Mouse (Mus musculus): ENCODE measurements around the gene Egln1.

The Egln1 gene

DNA sequence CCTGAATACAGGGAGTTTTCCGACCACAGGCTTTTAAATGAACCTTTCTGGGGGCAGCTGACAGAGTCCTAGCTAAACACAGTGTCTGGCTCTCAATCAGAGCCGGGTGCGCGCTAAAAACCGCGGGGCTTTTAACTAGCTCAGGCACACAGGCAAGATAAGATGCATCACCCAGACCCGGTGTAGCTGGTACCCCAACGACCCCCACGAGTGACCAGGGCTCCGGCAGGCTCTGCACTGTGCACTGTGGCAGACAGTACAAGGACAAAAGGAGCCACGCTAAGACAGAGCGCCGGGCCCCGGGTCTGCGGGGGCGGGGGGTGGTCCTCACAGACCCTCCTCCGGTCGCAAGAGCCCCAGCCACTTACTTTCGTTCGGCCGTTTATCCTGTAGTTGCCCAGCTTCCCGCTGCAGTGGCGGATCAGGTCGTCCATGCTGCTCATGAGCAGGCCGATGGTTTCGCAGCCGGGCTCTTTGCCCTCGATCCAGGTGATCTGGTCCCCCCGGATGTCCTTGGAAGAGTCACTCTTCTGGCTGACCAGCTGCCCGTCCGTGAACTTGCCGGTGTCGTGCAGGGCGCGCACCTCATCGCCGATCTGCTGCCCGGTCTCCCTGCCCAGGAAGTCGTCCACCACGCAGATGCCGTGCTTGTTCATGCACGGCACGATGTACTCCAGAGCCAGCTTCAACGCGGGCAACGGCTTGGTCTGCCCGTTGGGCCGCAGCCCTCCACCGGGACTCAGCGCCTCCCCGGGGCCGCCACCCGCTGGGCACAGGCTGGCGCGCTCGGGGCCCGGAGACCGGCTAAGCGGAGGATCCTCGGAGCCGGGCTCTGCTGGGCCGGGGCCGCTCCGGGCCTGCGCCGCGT, 1.0 kb downstream of the Egln1 start:
- CTCF ChIA-PET: interaction anchor here (1.3 kb wide), 1 partner anchor 28 kb away, joined by 3 read pairs; no protein-coding TSS in a partner anchor

DNA sequence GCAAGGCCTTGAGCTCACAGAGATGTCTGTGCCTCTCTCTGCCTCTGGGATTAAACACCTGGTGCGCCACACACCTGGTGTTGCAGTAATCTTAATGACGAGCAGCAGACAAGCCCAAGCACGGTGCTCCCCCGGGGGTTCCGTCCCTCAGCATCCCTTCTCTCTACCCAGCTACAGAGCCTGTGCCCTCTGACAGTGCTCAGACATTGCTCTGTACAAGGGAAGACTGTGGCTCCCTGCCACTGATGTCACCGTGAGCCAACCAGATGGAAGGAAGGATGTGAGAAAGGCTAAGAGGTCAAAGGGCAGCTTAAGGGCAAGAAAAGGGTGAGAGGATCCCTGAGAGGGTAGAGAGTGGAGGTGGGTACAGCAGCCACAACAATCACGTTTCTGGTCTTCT, 4.7 kb downstream of the Egln1 start:
- CTCF ChIA-PET: no interaction called here

DNA sequence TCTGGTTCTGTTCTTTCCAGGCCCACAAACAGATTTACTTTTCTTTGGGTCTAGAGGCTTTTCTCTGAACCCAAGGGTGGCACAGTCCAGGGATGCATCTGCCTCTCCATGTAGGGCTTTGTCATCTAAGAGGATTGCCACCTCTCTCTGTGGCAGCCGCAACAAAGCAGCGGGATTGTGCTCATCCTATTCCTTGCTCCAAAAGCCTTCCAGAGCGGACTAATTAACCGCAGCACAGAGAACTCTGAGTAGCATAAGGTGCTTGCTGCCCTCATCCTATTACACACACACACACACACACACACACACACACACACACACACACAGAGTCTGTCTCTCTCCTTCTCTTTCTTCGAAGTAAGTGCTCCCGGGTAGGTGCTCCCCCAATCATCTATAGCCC, 5.3 kb downstream of the Egln1 start:
- CTCF ChIA-PET: no interaction called here

DNA sequence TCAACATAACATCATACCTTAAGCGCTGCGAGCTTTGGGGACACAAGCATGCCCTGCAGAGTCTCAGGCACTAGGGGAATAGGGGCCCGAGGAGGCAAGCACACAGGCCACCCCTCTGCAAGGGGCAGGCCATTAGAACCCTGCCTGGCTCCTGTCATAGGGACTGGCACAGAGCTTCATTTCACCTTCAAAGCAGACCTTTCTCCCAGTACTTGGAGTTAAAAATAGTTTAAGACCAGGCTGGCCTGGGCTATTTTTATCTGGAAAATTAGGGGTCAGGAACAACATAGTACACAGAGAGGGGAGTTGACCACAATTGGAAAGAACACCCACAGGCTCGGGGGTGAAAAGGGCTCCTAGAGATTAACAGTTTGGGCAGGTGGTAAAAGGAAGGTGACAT, 11.8 kb downstream of the Egln1 start:
- CTCF ChIA-PET: no interaction called here

DNA sequence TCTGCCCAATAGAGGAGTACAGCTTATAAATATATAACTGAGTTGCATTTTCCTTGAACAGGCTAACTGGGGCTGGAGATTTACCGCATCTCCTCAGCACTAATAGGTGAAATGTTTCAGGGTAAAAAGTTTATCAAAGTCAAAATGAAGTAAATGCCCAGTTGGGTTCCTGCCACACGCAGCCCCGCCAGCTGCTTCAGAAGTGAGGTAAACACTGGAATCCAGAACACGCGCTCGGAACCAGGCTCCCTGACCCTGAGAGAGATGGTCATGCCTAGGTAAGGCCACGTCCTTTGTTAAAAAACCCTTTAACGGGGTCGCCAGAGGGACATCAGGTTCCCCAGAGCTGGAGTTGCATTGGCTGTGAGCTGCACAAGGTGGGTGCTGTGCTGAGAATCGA, 12.4 kb downstream of the Egln1 start:
- CTCF ChIA-PET: interaction anchor here (0.6 kb wide), 1 partner anchor 610 kb away, joined by 6 read pairs; no protein-coding TSS in a partner anchor

DNA sequence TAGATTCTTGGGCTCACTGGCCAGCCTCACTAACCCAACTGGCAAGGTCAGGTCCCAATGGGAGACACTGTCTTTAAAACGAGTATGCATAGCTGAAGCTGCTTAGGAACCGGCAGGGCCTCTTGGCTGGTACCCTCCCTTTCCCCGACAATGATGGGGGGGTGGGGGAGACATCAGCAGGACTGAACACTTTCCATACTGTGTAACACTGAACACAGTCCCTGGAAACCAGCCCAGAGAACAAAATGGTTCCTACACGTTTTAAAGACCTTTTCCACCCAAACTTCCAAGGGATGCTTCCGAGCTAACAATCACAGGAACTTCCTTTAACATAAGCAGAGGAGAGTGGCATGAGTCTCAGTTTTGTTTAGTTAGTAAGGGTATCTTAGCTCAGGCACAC, 14.0 kb downstream of the Egln1 start:
- CTCF ChIA-PET: no interaction called here

DNA sequence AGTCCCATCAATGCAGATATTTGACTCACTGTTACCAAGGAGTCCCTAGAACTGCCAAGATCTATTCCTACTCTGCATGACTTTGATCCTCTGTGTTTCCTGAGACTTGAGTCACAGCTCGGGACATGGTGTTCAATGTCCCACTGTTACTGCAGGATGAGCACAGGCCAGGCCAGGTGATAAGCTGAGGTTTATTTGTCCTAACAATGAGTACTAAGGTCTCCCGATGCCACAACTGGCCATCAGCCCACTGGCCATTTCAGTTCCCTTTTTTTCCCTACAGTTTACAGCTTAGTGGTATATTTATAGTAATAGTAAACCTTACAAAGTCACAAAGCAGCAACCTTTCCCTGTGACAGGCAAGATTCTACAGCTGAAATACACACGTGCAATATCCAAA, 16.7 kb downstream of the Egln1 start:
- CTCF ChIA-PET: no interaction called here

DNA sequence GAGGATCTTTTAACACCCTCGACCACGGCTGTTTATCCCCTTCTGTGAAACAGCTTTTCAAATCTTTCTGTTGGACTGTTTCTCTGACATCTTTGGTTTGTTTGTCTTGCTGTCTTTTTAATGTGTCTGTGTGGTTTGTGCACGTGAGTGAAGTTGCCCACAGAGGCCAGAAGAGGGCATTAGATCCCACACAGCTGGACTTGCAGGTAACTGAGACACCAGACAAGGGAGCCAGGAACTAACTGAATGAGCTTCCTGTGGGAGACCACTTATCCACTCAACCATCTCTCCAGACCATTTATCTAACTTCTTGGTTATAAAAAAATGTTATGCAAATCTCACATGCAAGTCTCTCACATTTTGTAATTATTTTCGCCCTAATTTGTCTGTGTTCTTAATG, 18.5 kb downstream of the Egln1 start:
- CTCF ChIA-PET: no interaction called here

DNA sequence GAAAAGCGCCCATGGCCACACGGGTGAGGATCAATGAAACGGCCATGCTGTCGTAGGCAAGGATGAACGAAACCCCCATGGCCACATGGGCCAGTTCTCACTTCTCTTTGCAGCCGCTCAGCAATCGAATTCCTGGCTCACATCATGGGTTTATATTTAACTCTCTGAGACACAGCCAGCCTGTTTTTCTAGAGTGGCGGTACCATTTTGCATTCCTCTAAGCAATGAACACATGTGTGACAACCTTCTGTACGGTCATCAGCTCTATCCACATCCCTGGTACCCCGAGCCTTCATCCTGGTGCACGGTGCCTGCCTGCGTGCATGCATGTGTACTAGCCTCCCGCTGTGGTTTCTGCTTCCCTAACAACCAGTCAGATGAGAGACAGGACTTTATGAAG, 19.0 kb downstream of the Egln1 start:
- CTCF ChIA-PET: interaction anchor here (0.5 kb wide), 1 partner anchor 70 kb away, joined by 3 read pairs; no protein-coding TSS in a partner anchor

DNA sequence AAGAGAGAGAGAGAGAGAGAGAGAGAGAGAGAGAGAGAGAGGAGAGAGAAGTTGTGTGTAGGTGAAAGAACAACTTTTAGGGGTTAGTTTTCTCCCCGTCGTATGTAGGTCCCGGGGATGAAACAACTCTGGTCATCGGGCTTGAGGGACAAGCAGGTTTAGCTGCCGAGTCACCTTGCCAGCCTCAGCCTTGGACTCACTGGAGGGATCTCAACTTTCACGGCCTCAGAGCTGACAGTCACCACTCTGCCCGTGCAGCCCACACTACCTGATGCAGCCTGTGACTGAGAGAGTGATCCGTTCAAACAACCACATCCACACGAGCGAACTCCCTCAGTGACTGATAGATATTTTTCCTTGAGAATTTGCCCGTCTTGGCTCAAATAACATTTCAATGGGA, 20.1 kb downstream of the Egln1 start:
- CTCF ChIA-PET: interaction anchor here (0.6 kb wide), 1 partner anchor 62 kb away, joined by 3 read pairs; no protein-coding TSS in a partner anchor

DNA sequence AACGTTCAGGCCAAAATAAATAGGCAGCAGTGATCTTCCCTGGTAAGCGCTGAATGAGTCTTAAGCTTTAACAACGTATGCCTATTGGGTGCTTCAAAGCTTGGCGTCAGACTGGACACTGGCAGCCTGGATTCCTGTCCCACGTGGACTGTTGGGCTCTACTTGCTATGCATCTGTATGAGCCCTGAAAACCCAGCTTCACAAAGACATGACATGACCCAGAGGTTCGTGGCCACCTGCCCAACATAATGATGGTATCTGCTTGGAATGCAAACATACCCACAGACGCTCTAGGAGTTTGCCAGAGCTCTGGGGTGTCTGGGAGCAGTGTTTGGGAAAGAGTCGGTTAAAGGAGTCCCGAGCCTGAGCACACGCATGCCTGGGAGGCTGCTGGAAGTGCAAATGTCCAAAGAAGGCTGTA, 22.8 kb downstream of the Egln1 start:
- CTCF ChIA-PET: no interaction called here

DNA sequence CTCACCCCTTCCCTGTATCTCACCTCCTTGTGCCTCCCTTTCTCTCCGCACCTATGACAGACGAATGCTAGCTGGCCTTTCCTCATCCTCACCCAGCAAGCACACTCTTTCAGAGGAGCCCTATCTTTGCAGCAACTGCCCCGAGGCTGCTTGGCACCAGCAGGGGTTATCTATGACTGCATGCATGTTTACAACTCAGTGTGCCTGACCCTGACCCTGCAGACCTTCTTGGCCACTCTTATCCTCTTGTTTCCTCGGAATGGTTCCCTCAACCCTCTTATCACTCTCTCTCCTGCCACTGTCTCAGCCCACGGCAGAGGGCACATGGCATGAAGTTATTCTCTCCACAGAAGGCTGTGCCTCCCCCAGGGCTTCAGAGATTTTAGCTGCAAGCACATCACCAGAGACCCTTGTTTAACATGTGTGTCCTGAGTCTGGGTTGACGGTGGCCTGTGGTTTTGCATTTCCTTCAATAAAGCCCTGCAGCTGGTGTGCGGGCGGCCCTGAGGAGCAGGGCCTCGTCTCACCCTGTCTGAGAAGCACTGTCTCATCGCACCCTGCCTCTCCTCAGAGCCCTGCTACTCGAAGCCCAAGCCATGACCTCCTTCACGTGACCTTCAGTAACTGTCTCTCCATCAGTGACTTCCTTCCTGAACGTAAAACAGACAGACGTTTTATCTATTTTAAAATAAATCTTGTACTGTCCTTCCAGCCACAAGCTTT, 23.4 kb downstream of the Egln1 start:
- CTCF ChIA-PET: no interaction called here

DNA sequence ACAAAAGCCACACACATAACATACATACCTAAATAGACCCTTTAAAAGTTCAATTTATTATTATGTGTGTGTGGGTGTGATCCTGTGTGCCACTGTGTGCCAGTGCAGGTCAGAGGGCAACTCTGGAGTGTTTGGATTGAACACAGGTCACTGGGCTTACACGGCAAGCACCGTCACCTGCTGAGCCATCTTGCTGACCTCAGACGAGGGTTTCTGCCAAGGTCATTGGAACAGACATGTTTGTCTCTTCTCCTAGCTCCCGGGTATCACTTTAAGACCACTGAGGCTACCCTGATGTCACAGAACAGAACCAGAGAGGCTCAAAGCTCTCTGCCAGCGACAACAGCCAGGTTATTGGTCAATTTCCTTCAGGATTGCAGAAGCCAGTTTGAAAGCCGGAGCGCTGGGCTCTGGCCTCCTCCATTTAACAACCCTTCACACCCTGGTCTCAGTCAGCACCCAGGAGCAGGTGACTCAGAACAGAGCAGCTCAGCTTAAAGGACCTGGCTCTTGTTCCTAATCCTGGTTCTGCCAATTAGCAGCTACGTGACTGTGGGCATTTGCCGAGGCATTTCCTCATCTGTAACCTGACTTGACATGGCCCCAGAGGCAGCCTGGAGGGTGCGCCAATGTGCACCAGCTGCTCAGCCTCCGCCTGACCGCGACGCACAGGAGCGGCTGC, 25.0 kb downstream of the Egln1 start:
- CTCF ChIA-PET: no interaction called here

DNA sequence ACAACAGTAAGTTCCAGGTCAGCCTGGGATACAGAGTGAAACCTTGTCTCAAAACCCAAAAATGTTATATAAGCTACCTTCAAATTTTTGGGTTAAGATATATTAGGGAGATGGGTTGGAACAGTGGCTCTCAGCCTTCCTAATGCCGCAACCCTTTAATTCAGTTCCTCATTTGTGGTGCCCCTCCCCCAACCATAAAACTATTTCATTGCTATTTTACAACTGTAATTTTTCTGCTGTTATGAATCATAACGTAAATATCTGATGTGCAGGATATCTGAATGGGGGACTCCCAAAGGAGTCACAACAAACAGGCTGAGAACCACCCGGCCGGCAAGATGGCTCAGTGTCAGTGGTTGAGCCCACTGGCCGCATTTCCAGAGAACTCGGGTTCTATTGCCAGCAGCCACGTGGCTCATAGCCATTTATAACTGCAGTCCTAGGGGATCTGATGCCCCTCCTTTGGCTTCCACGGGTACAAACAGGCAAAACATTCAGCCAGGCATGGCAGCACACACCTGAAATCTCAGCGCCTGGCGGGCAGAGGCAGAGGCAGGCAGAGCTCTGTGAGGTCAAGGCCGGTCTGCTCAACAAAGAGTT, 26.5 kb downstream of the Egln1 start:
- CTCF ChIA-PET: no interaction called here

DNA sequence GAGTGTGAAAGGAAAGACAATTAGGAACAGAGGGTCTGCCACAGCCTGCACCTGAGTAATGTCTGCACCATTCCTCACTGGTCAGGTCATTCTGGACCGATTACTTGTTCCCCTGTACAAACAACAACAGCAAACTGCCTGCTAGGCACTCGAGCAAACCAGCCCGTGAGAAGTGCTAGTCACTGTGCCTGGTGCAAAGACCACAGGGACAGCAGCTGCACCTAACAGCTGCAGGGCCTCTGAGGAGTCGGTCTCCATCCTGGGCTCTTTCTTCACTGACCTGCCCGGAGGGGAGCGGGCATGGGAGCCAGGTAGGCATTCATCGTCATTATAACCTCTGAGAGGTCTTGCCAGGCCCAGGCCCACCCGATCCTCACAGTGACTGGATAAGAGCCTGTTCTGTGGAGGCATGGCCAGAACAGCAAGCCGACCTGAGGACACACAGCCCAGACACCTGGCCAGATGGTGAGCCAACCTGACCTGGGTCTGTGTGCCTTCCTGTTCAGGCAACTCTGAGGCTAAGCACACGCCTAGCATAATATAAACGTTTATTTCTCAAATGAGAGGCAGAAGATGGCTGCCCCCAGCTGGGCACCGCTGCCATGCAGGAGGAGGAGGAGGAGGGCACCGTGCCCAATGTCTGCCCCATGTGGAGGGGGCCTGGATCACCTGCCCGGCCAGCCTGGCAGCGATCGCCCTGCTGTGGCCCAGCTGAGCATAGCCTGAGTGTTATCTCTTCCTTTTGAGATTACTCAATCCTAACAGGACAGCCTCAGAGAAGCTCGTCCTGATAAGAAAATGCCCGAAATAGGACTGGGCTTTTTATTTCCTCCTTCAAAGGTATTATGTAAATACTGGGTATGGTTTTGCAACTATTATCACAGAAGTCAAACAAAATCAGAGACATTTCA, 27.5 kb downstream of the Egln1 start:
- CTCF ChIA-PET: no interaction called here

DNA sequence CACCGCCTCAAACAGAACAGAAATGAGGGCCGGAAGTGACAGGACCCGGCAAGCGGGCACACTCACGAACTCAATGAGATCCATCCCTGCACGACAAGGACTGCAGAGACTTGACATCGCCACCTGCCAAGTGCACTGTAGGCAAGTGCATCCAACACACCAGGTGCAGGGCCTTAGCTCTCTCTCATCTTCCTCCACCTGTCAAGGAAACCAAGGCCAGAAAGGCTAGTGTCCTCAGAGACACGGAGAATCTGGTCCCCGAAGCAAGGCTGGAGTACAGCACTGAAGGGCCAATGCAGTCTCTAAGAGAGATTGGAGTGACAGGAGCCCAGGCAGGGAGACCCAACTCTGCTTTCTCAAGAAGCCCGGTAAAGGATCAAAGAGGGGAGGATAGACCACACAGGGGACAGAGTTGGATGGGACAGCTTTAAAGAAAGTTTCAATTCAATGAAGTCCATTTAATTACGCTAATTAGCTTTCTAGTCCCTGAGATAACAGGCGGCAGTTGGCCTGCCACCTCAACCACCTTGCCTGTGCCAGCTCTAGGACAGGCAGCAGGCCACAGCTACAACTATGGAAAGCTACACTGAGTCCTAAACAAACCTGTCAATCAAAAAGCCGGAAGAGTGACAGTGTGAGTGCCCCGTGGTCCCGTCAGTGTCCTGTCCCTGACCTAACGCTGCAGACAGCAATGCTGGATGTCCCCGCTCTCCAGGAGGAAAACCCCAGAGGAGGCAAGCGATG, 31.2 kb downstream of the Egln1 start:
- CTCF ChIA-PET: no interaction called here

DNA sequence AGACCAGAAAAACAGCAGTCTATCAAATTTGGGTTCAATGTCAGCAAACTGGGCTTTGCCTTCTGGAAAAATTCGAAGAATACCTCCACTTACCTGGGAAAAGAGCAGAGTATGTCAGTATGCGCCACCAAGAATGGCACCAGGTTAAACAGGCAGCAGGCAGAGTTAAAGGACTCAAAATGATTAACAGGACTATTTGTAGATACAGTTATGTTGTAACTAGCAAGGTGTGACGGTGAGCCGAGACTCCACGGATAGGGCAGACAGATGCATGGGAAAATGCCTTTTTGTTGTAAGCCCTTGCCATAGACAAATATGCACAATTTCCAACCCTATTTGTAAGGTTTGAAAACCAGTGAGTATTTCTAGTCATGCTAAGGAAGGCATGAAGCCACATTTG, 35.1 kb downstream of the Egln1 start:
- CTCF ChIA-PET: no interaction called here

DNA sequence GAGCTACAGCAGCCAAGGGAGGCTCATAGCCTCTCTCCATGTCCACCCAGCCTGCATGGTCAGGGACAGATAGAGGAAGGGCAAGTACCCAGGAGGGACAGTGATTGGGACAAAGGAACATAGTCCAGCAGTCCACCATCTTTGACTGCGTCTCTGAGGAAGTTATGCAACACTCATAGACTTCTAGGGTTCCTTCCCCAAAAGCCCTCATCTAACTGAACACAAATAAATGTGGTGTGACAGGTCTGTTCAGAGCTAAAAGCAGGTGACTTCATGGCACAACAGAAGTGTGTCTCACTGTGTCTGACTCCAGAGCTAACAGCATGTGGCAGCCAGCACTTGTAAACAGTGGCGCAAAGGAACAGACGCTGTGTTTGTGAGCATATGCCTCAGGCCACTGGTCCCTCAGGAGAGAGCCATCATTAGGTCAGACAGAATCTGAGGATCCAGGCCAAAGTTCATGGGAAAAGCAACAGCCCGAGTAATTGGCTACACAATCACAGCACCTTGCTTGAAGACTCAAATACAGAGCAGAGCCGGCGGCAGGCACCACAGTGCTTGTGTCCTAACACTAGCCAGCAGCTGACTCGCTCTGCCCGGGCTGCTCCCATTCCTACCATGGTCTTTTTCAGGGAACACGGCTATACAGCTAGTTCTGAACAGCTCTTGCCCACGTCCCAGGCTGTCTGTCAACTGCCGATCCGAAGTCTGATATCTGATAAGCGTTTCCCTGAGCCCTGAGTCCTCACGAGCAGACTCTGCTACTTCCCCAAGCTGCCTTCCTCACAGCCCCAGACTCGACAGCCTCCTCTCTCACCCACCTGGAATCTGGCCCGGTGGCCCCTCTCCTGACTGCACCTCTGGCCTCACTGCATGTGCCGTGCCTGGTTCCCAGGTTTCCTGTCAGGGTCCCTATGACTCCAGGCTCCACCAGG, 36.9 kb downstream of the Egln1 start:
- CTCF ChIA-PET: no interaction called here

DNA sequence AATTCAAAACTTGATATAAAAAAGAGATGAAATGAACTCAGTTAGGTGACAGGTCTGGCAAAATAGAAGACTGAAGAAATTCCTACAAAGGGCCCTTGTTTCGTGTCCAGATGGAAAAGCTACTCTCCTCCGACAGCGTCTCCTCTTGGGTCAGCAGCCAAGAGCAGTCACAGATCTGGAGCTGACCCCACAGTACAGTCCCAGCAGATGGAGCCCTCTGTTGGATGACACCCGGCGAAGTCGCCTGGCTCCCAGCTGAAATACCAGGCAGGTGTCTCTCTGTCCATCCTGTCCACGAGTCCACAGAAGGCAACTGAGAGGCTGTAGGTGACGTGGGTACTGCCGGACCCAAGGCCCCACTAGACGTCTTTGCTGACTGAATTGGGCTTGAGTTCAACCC, 38.8 kb downstream of the Egln1 start:
- CTCF ChIA-PET: no interaction called here

Data from spleen, embryonic (tissue).